Mouse (Mus musculus): ENCODE measurements around the gene Tsc1.

The Tsc1 gene

GRCm38 (mm10) chr2:28613599-28613998, 27.4 kb upstream of the Tsc1 start:
- DNase-seq (ENCODE audit: low spot score in 2 of 2): no peak

GRCm38 (mm10) chr2:28616358-28616757, 24.7 kb upstream of the Tsc1 start:
- DNase-seq (ENCODE audit: low spot score in 2 of 2): no peak

- DNase-seq (ENCODE audit: low spot score in 2 of 2): no peak
Observed at GRCm38 (mm10) chr2:28616874-28617273, 24.2 kb upstream of the Tsc1 start.

GRCm38 (mm10) chr2:28617498-28618486, 23.2 kb upstream of the Tsc1 start:
- no peak for DNase-seq (ENCODE audit: low spot score in 2 of 2)

GRCm38 (mm10) chr2:28618777-28619336, 22.2 kb upstream of the Tsc1 start:
- no peak for DNase-seq (ENCODE audit: low spot score in 2 of 2)

GRCm38 (mm10) chr2:28619369-28619768, 21.7 kb upstream of the Tsc1 start:
- no peak for DNase-seq (ENCODE audit: low spot score in 2 of 2)

- DNase-seq (ENCODE audit: low spot score in 2 of 2): no peak
Observed at GRCm38 (mm10) chr2:28620522-28620921, 20.5 kb upstream of the Tsc1 start.

- DNase-seq (ENCODE audit: low spot score in 2 of 2): no peak
Observed at GRCm38 (mm10) chr2:28621111-28621510, 19.9 kb upstream of the Tsc1 start.

- DNase-seq (ENCODE audit: low spot score in 2 of 2): no peak
Observed at GRCm38 (mm10) chr2:28621664-28622171, 19.3 kb upstream of the Tsc1 start, which contains the start of gene Gfi1b. Gfi1b (minus strand) TSS chr2:28621982.

- DNase-seq (ENCODE audit: low spot score in 2 of 2): no peak
Observed at GRCm38 (mm10) chr2:28622521-28623124, 18.4 kb upstream of the Tsc1 start.

- DNase-seq (ENCODE audit: low spot score in 2 of 2): no peak
Observed at GRCm38 (mm10) chr2:28624870-28625269, 16.2 kb upstream of the Tsc1 start.

GRCm38 (mm10) chr2:28626038-28626437, 15.0 kb upstream of the Tsc1 start:
- DNase-seq (ENCODE audit: low spot score in 2 of 2): no peak

- no peak for DNase-seq (ENCODE audit: low spot score in 2 of 2)
Observed at GRCm38 (mm10) chr2:28628053-28628452, 13.0 kb upstream of the Tsc1 start.

- DNase-seq (ENCODE audit: low spot score in 2 of 2): no peak
Observed at GRCm38 (mm10) chr2:28629911-28630381, 11.1 kb upstream of the Tsc1 start.

- DNase-seq (ENCODE audit: low spot score in 2 of 2): no peak
Observed at GRCm38 (mm10) chr2:28632626-28633025, 8.4 kb upstream of the Tsc1 start.

GRCm38 (mm10) chr2:28633136-28633535, 7.9 kb upstream of the Tsc1 start:
- DNase-seq (ENCODE audit: low spot score in 2 of 2): no peak

GRCm38 (mm10) chr2:28635199-28635598, 5.8 kb upstream of the Tsc1 start:
- no peak for DNase-seq (ENCODE audit: low spot score in 2 of 2)

- no peak for DNase-seq (ENCODE audit: low spot score in 2 of 2)
Observed at GRCm38 (mm10) chr2:28637106-28637845, 3.8 kb upstream of the Tsc1 start.

- DNase-seq (ENCODE audit: low spot score in 2 of 2): no peak
Observed at GRCm38 (mm10) chr2:28638352-28638751, 2.7 kb upstream of the Tsc1 start.

- no peak for DNase-seq (ENCODE audit: low spot score in 2 of 2)
Observed at GRCm38 (mm10) chr2:28638886-28639285, 2.1 kb upstream of the Tsc1 start.

GRCm38 (mm10) chr2:28639794-28640193, 1.2 kb upstream of the Tsc1 start:
- DNase-seq (ENCODE audit: low spot score in 2 of 2): peak in 1 of 2 experiments; percentile 10

Data from heart, adult 9 months (tissue).